In genomic region chr19:40471526-40472245, GRCm38 (mm10) we compare ENCODE assay signal across 7 mouse cellular contexts. TPM values are rescaled to one million over a fixed set of nuclear protein-coding genes. Genes with fewer than 3 reads are reported as not detected.
DNase-seq lines count a peak whose midpoint lies in the region; ATAC-seq lines count a peak whose summit lies in the region.

No protein-coding gene starts in this region.

- no peaks in the 10 kb centered on the region for H3K9me3 ChIP-seq in intestine, embryonic 16.5 days (ENCODE audit: control insufficient read depth, low read length)
- H3K9me3 ChIP-seq in stomach, embryonic 15.5 days, result no peaks in the 10 kb centered on the region

- ATAC-seq in intestine, embryonic 16.5 days, result peak; percentile 21; the same call in 1 of the 2 replicates
- no peak; the same call in 1 of the 2 replicates for ATAC-seq in stomach, embryonic 15.5 days (ENCODE audit: insufficient read depth, low FRiP score, low read depth)

- no peaks in the 10 kb centered on the region for H3K27me3 ChIP-seq in intestine, embryonic 16.5 days (replicated peaks; ENCODE audit: control insufficient read depth, insufficient read depth, low read length)
- H3K27me3 ChIP-seq in stomach, embryonic 15.5 days (replicated peaks), result no peaks in the 10 kb centered on the region

- no peak overlapping the region for H3K9ac ChIP-seq in intestine, embryonic 16.5 days (ENCODE audit: low read depth, low read length)
- H3K9ac ChIP-seq in stomach, embryonic 15.5 days, result no peak overlapping the region

- WGBS in intestine, embryonic 16.5 days, result 68% methylated on average over 10 of the region's 10 CpGs
- 67% methylated on average over 10 of the region's 10 CpGs for WGBS in stomach, embryonic 15.5 days

- H3K4me2 ChIP-seq in intestine, embryonic 16.5 days (ENCODE audit: low read depth, low read length), result no peak overlapping the region
- no peak overlapping the region for H3K4me2 ChIP-seq in stomach, embryonic 15.5 days

- H3K4me1 ChIP-seq in intestine, embryonic 16.5 days (ENCODE audit: control insufficient read depth, insufficient read depth, low read length), result peaks cover 7% of the 10 kb centered on the region
- peaks cover 15% of the 10 kb centered on the region; the same call in 1 of the 2 replicates for H3K4me1 ChIP-seq in stomach, embryonic 15.5 days

- H3K36me3 ChIP-seq in intestine, embryonic 16.5 days (ENCODE audit: control insufficient read depth, insufficient read depth, low read length), result no peaks in the 10 kb centered on the region
- no peaks in the 10 kb centered on the region for H3K36me3 ChIP-seq in stomach, embryonic 15.5 days

- H3K27ac ChIP-seq in intestine, embryonic 16.5 days (ENCODE audit: low read length), result 0 out of 2 replicates have a peak overlapping the region, but pooled peaks have one; percentile 24
- peak overlapping the region; percentile 42; the same call in 1 of the 2 replicates for H3K27ac ChIP-seq in stomach, embryonic 15.5 days

- H3K4me3 ChIP-seq in intestine, embryonic 16.5 days (ENCODE audit: low read length), result no peak overlapping the region
- H3K4me3 ChIP-seq in stomach, embryonic 15.5 days (replicated peaks), result no peak overlapping the region

- peak; percentile 42 for DNase-seq in lung, postnatal 25 days (ENCODE audit: low spot score)
- no peak for DNase-seq in lung, postnatal 4 days
- peak; percentile 39 to 71 for DNase-seq in frontal cortex, adult 2 months (ENCODE audit: extremely low spot score in 1 of 2, low spot score in 1 of 2)
- DNase-seq in urinary bladder, postnatal 10 days (ENCODE audit: low spot score), result no peak
- DNase-seq in thymus, postnatal 14 days, result no peak

RNA-seq across cellular contexts. Expression of gene Sorbs1, which starts 41.9 kb away (rescaled TPM):
- polyA plus RNA-seq in frontal cortex, adult 2 months (2012; rRNA removed), result 88.1 and 100.0 TPM in 2 replicates
- 80.0 and 84.3 TPM in 2 replicates for polyA plus RNA-seq in intestine, embryonic 16.5 days (2015; fragmentation: Nextera tagmentation; extraction: Ambion mirVana)
- 78.2 and 81.0 TPM in 2 replicates for polyA plus RNA-seq in stomach, embryonic 15.5 days (2015; fragmentation: Nextera tagmentation; extraction: Ambion mirVana)

Comparison
In these comparisons a context has a peak if more than half of its experiments do, and no peak if none do; other contexts are left out.
1. DNase-seq: peak in lung, postnatal 25 days (single experiment) and frontal cortex, adult 2 months (2 of 2); none in lung, postnatal 4 days (0 of 2), urinary bladder, postnatal 10 days (single experiment) and thymus, postnatal 14 days (single experiment).